Mouse (Mus musculus): ENCODE measurements around the gene Slc30a2. TPM values are rescaled to one million over a fixed set of nuclear protein-coding genes. Genes with fewer than 3 reads are reported as not detected.
A peak's percentile ranks its signal among the peaks of the same experiment; 100 is the strongest.

The Slc30a2 gene
- total and polyA plus RNA-seq, 2 experiments from 2014 or later = 0.18 TPM; not detected in 1

- no peak overlapping the region for H3K27ac ChIP-seq
- H3K4me1 ChIP-seq (ENCODE audit: insufficient read depth, low read length) = no peaks in the 10 kb centered on the region
- H3K9ac ChIP-seq (replicated peaks; ENCODE audit: low read length) = no peak overlapping the region
- no peak overlapping the region for H3K4me3 ChIP-seq (ENCODE audit: low read length)
- no peak for TF ChIP-seq CTCF (IDR thresholded peaks at IDR 0.05; ENCODE audit: low read depth)
- no peaks in the 10 kb centered on the region for H3K36me3 ChIP-seq (ENCODE audit: insufficient read depth, low read length)
- DNase-seq (ENCODE audit: low spot score) (no peak), ATAC-seq (no peak)
- H3K27me3 ChIP-seq (ENCODE audit: insufficient read depth, low read length) = no peaks in the 10 kb centered on the region
- 90% methylated on average over 5 of the region's 5 CpGs for WGBS
- no peaks in the 10 kb centered on the region for H3K9me3 ChIP-seq (ENCODE audit: low read length)
- no peak overlapping the region for H3K4me2 ChIP-seq (ENCODE audit: low read depth, low read length)
These were observed 23.9 kb upstream of the Slc30a2 start for GRCm38 (mm10) chr4:134319074-134319473.

- WGBS = 81% methylated on average over 5 of the region's 5 CpGs
- H3K27me3 ChIP-seq (ENCODE audit: insufficient read depth, low read length) = no peaks in the 10 kb centered on the region
- DNase-seq (ENCODE audit: low spot score) = no peak
- H3K9ac ChIP-seq (replicated peaks; ENCODE audit: low read length) = no peak overlapping the region
- no peaks in the 10 kb centered on the region for H3K9me3 ChIP-seq (ENCODE audit: low read length)
- no peak for ATAC-seq
- no peak overlapping the region for H3K4me2 ChIP-seq (ENCODE audit: low read depth, low read length)
- no peak for TF ChIP-seq CTCF (IDR thresholded peaks at IDR 0.05; ENCODE audit: low read depth)
- H3K36me3 ChIP-seq (ENCODE audit: insufficient read depth, low read length) = no peaks in the 10 kb centered on the region
- no peak overlapping the region for H3K4me3 ChIP-seq (ENCODE audit: low read length)
- H3K4me1 ChIP-seq (ENCODE audit: insufficient read depth, low read length) = no peaks in the 10 kb centered on the region
- H3K27ac ChIP-seq = no peak overlapping the region
These were observed 23.3 kb upstream of the Slc30a2 start for GRCm38 (mm10) chr4:134319674-134320073.

- Histone ChIP-seq H3K4me1 (ENCODE audit: insufficient read depth, low read length) (no peaks in the 10 kb centered on the region), H3K9me3 (ENCODE audit: low read length) (no peaks in the 10 kb centered on the region), H3K36me3 (ENCODE audit: insufficient read depth, low read length) (no peaks in the 10 kb centered on the region), H3K27me3 (ENCODE audit: insufficient read depth, low read length) (no peaks in the 10 kb centered on the region), H3K27ac (no peak overlapping the region), H3K9ac (replicated peaks; ENCODE audit: low read length) (no peak overlapping the region), H3K4me3 (ENCODE audit: low read length) (no peak overlapping the region), H3K4me2 (ENCODE audit: low read depth, low read length) (no peak overlapping the region)
- WGBS = 70% methylated on average over 3 of the region's 3 CpGs
- ATAC-seq = no peak
- no peak for DNase-seq (ENCODE audit: low spot score)
- TF ChIP-seq CTCF (IDR thresholded peaks at IDR 0.05; ENCODE audit: low read depth) = peak; percentile 44
These were observed 21.5 kb upstream of the Slc30a2 start for GRCm38 (mm10) chr4:134321524-134321923.

GRCm38 (mm10) chr4:134324655-134325054, 18.3 kb upstream of the Slc30a2 start:
- no peak for TF ChIP-seq CTCF (IDR thresholded peaks at IDR 0.05; ENCODE audit: low read depth)
- Histone ChIP-seq H3K9me3 (ENCODE audit: low read length) (no peaks in the 10 kb centered on the region), H3K9ac (replicated peaks; ENCODE audit: low read length) (no peak overlapping the region), H3K36me3 (ENCODE audit: insufficient read depth, low read length) (no peaks in the 10 kb centered on the region), H3K4me3 (ENCODE audit: low read length) (no peak overlapping the region), H3K27me3 (ENCODE audit: insufficient read depth, low read length) (no peaks in the 10 kb centered on the region), H3K4me1 (ENCODE audit: insufficient read depth, low read length) (no peaks in the 10 kb centered on the region), H3K4me2 (ENCODE audit: low read depth, low read length) (no peak overlapping the region), H3K27ac (no peak overlapping the region)
- 53% methylated on average over 5 of the region's 5 CpGs for WGBS
- ATAC-seq = no peak
- DNase-seq (ENCODE audit: low spot score) = no peak

- Histone ChIP-seq H3K36me3 (ENCODE audit: insufficient read depth, low read length) (no peaks in the 10 kb centered on the region), H3K9ac (replicated peaks; ENCODE audit: low read length) (no peak overlapping the region), H3K9me3 (ENCODE audit: low read length) (no peaks in the 10 kb centered on the region), H3K4me3 (ENCODE audit: low read length) (no peak overlapping the region), H3K4me2 (ENCODE audit: low read depth, low read length) (no peak overlapping the region), H3K4me1 (ENCODE audit: insufficient read depth, low read length) (no peaks in the 10 kb centered on the region), H3K27me3 (ENCODE audit: insufficient read depth, low read length) (no peaks in the 10 kb centered on the region), H3K27ac (no peak overlapping the region)
- DNase-seq (ENCODE audit: low spot score) (no peak), ATAC-seq (no peak)
- 66% methylated on average over 5 of the region's 5 CpGs for WGBS
- no peak for TF ChIP-seq CTCF (IDR thresholded peaks at IDR 0.05; ENCODE audit: low read depth)
These were observed 16.0 kb upstream of the Slc30a2 start for GRCm38 (mm10) chr4:134326859-134327530.

GRCm38 (mm10) chr4:134328151-134328550, 14.8 kb upstream of the Slc30a2 start:
- no peak for TF ChIP-seq CTCF (IDR thresholded peaks at IDR 0.05; ENCODE audit: low read depth)
- ATAC-seq = no peak
- no peaks in the 10 kb centered on the region for H3K27me3 ChIP-seq (ENCODE audit: insufficient read depth, low read length)
- no peak overlapping the region for H3K9ac ChIP-seq (replicated peaks; ENCODE audit: low read length)
- 62% methylated on average over 8 of the region's 8 CpGs for WGBS
- DNase-seq (ENCODE audit: low spot score) = no peak
- H3K4me3 ChIP-seq (ENCODE audit: low read length) = no peak overlapping the region
- no peaks in the 10 kb centered on the region for H3K4me1 ChIP-seq (ENCODE audit: insufficient read depth, low read length)
- no peak overlapping the region for H3K27ac ChIP-seq
- H3K4me2 ChIP-seq (ENCODE audit: low read depth, low read length) = no peak overlapping the region
- no peaks in the 10 kb centered on the region for H3K36me3 ChIP-seq (ENCODE audit: insufficient read depth, low read length)
- H3K9me3 ChIP-seq (ENCODE audit: low read length) = no peaks in the 10 kb centered on the region

- ATAC-seq (no peak), DNase-seq (ENCODE audit: low spot score) (no peak)
- Histone ChIP-seq H3K9ac (replicated peaks; ENCODE audit: low read length) (no peak overlapping the region), H3K27me3 (ENCODE audit: insufficient read depth, low read length) (no peaks in the 10 kb centered on the region), H3K27ac (no peak overlapping the region), H3K4me3 (ENCODE audit: low read length) (no peak overlapping the region), H3K4me1 (ENCODE audit: insufficient read depth, low read length) (no peaks in the 10 kb centered on the region), H3K9me3 (ENCODE audit: low read length) (no peaks in the 10 kb centered on the region), H3K4me2 (ENCODE audit: low read depth, low read length) (no peak overlapping the region), H3K36me3 (ENCODE audit: insufficient read depth, low read length) (no peaks in the 10 kb centered on the region)
- no peak for TF ChIP-seq CTCF (IDR thresholded peaks at IDR 0.05; ENCODE audit: low read depth)
- WGBS = 79% methylated on average over 8 of the region's 8 CpGs
These were observed 14.1 kb upstream of the Slc30a2 start for GRCm38 (mm10) chr4:134328832-134329231.
